Mouse (Mus musculus) forebrain, embryonic 16.5 days (tissue): ENCODE measurements around the gene Pan2. TPM values are rescaled to one million over a fixed set of nuclear protein-coding genes. Genes with fewer than 3 reads are reported as not detected.
A peak's percentile ranks its signal among the peaks of the same experiment; 100 is the strongest.

Source experiments
- ATAC-seq: fragments of 200-750 bp; cut with Nextera tagmentation; 2 replicates; pipeline ENCODE4 v1.8.0; 2017; ENCODE audit warnings: mild to moderate bottlenecking, moderate library complexity
- H3K27ac ChIP-seq: fragments of 300-500 bp; sonication (generic); 2 replicates; pipeline ENCODE4 v1.5.1; 2014; ENCODE audit warnings: low read length, control low read depth
- H3K27me3 ChIP-seq: fragments of 300-500 bp; sonication (generic); replicated peaks from 2 replicates; pipeline ENCODE4 v1.6.1; 2014; ENCODE audit warnings: low read length; ENCODE audit not compliant: control insufficient read depth, insufficient read depth
- H3K36me3 ChIP-seq: fragments of 300-500 bp; sonication (generic); 2 replicates; pipeline ENCODE4 v1.6.1; 2014; ENCODE audit not compliant: control insufficient read depth, insufficient read depth
- H3K4me1 ChIP-seq: fragments of 300-500 bp; sonication (generic); replicated peaks from 2 replicates; pipeline ENCODE4 v1.6.1; 2014; ENCODE audit warnings: low read length; ENCODE audit not compliant: control insufficient read depth, insufficient read depth
- H3K4me2 ChIP-seq: fragments of 300-500 bp; sonication (generic); 2 replicates; pipeline ENCODE4 v1.6.1; 2014; ENCODE audit warnings: mild to moderate bottlenecking, low read length, control low read depth
- H3K4me3 ChIP-seq: fragments of 300-500 bp; sonication (generic); replicated peaks from 2 replicates; pipeline ENCODE4 v1.5.1; 2014; ENCODE audit warnings: mild to moderate bottlenecking, low read length, control low read depth
- H3K9ac ChIP-seq: fragments of 300-500 bp; sonication (generic); replicated peaks from 2 replicates; pipeline ENCODE4 v1.6.1; 2014; ENCODE audit warnings: low read depth, low read length, control low read depth
- H3K9me3 ChIP-seq: fragments of 300-500 bp; sonication (generic); 2 replicates; pipeline ENCODE4 v1.6.1; 2016; ENCODE audit warnings: low read length; ENCODE audit not compliant: control insufficient read depth
- WGBS: fragments of 180-500 bp; shearing (Covaris S2); extraction: QIAGEN DNeasy Blood & Tissue Kit; methylation state at CpG from one replicate; pipeline ENCODE4 v1.1.7; 2014; 5-methylcytosine and 5-hydroxymethylcytosine counted together
- polyA plus RNA-seq: library from polyadenylated mRNA; unstranded; fragments of >200 nt; fragmentation: Nextera tagmentation; extraction: Ambion mirVana; gene quantifications from 2 replicates; pipeline ENCODE4 v1.2.1, GENCODE M21; 2015

Pan2 gene
- polyA plus RNA-seq, 1 experiment from 2014 or later = 28.5 TPM

DNA sequence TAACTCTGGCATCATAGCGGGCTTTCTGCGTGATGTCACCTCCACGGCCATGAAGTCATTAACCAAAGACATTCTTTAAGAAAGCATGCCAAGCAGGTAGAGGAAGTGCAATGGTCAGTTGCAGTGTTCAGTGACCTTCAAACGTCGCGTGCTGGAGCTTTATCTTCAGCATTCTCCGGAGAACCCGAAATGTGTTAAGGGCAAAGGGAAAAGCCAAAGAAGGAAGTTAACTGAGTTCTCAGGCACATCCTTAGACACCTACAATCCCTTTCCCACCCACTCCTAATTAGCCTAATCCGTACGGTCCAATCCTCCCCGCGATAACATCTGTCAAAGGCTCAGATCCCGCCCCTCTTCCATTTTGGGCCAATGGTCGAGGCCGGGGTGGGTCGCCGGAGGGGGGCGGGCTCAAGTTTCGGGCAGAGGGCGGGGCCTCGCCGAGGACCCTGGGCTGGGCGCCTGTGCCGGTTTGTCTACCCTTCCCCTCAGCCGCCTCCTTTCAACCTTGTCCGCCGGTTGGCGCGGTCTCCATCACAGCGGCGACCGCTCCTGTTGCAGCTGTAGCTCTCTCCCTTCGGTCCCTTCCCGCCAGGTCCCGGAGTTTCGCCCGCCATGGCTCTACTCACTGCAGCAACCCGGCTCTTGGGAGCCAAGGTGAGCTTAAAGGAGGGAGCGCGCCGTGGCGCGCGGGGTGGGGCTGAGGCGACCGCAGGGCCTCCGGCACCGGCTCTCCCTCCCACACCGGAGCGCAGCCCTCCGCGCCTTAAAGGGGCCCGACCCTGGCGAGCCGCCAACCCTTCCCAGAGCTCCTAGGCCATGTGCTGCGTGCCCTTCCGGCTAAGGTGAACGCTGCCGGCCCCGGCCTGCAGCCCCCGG is 34.4 kb downstream of the Pan2 start, which contains the start of gene Cs:
Cs (plus strand) TSS at position 429 of the 876 bp plus-strand sequence.
- no peaks in the 10 kb centered on the region for H3K9me3 ChIP-seq
- peaks cover 23% of the 10 kb centered on the region for H3K4me1 ChIP-seq
- H3K36me3 ChIP-seq = no peaks in the 10 kb centered on the region; the same call in 1 of the 2 replicates
- H3K9ac ChIP-seq = peak within 1 kb of the TSS; percentile 94
- H3K4me2 ChIP-seq = peak within 1 kb of the TSS; percentile 96
- under 1% methylated on average over 60 of the region's 61 CpGs for WGBS
- H3K27ac ChIP-seq = peak within 1 kb of the TSS; percentile 92
- H3K4me3 ChIP-seq = peak within 1 kb of the TSS; percentile 94
- no peaks in the 10 kb centered on the region for H3K27me3 ChIP-seq
- peak; percentile 99 for ATAC-seq

DNA sequence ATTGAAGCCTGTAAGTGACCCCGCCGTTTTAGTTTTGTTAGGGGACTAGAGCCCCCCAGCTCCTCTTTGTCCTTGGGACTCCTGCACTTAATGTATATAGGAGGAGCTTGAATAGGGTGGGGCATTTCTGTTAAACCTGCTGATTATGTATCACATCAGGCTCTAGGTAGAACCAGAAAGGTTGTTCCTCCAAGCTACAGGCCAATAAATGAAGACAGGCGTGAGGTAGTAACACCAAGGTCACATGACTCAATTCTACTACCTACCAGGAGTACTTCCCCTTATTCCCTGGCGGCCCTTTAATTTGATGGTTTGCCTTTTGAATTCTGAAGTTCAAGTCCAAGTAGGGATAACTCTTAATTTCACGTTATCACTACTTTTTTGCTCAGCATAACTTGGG is 35.3 kb downstream of the Pan2 start:
- H3K4me3 ChIP-seq = peak overlapping the region; percentile 94
- 23% methylated on average over 5 of the region's 5 CpGs for WGBS

DNA sequence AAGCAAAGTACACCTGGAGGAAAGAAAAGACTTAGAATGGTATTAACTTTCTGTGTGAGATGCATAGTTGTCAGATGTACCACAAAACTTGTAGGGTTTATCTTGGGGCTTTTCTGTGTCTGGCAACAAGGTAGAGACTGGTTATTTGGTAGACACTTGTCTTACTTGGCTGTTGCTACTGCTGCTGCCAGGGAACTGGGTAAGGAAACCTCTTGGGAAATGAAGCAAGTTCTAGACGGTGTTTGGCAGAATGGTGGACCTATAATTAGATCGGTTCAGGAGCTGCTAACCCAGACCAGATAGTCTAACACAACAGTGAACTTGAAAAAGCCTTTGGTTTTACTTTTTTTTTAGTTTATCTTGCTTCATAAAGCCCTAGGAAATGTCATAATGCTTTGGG is 35.8 kb downstream of the Pan2 start:
- H3K9me3 ChIP-seq = no peaks in the 10 kb centered on the region
- H3K27me3 ChIP-seq = no peaks in the 10 kb centered on the region
- H3K4me2 ChIP-seq = peak overlapping the region; percentile 93
- no peaks in the 10 kb centered on the region; the same call in 1 of the 2 replicates for H3K36me3 ChIP-seq
- no peak overlapping the region for H3K9ac ChIP-seq
- no peak overlapping the region for H3K27ac ChIP-seq
- ATAC-seq = no peak
- 70% methylated on average over 2 of the region's 2 CpGs for WGBS
- H3K4me3 ChIP-seq = peak overlapping the region; percentile 94
- peaks cover 23% of the 10 kb centered on the region for H3K4me1 ChIP-seq

More for the DNA sequence above, 35.3 kb downstream of the Pan2 start:
- Histone ChIP-seq H3K9ac (peak overlapping the region; percentile 94), H3K9me3 (no peaks in the 10 kb centered on the region), H3K27me3 (no peaks in the 10 kb centered on the region), H3K4me2 (peak overlapping the region; percentile 93), H3K36me3 (no peaks in the 10 kb centered on the region; the same call in 1 of the 2 replicates), H3K27ac (peak overlapping the region; percentile 92; the same call in 1 of the 2 replicates), H3K4me1 (peaks cover 23% of the 10 kb centered on the region)
- ATAC-seq = no peak

DNA sequence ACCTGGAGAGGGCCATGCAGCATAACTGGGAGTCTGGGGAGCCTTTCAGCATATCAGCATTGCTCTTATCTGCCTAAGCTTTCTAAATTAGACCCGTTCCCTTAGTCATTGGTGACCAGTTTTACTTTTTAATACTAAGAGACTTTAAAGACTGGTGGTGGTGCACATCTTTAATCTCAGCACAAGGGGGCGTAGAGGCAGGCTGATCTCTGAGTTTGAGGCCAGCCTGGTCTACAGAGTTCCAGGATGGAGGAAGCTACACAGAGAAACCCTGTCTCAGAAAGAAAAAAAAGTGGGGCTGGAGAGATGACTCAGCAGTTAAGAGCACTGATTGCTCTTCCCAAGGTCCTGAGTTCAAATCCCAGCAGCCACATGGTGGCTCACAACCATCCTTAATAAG is 37.1 kb downstream of the Pan2 start:
- no peak overlapping the region for H3K4me3 ChIP-seq
- H3K36me3 ChIP-seq = no peaks in the 10 kb centered on the region; the same call in 1 of the 2 replicates
- no peak overlapping the region for H3K9ac ChIP-seq
- no peaks in the 10 kb centered on the region for H3K9me3 ChIP-seq
- ATAC-seq = no peak
- no peaks in the 10 kb centered on the region for H3K27me3 ChIP-seq
- whole genome bisulfite sequencing = 81% methylated on average over 2 of the region's 2 CpGs
- H3K4me2 ChIP-seq = no peak overlapping the region
- peaks cover 30% of the 10 kb centered on the region for H3K4me1 ChIP-seq
- no peak overlapping the region for H3K27ac ChIP-seq

DNA sequence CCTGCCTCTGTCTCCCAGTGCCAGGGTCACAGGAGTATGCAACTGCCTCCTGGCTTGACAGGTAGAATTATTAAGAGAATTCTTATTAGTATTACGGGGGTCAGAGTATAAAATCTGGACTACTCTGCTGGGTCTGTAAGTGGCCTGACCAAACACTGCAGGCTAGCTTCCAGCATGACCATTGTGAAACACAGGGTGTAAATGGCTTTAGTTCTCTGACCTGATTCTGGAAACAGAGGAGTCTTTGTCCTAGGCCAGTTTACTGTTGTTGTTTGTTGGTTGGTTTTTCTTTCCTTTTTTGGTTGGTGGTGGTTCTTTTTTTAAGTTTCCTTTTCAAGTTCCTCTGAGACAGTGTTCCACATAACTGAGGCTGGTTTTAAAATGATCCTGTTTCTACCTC is 40.3 kb downstream of the Pan2 start:
- Histone ChIP-seq H3K36me3 (no peaks in the 10 kb centered on the region; the same call in 1 of the 2 replicates), H3K27me3 (no peaks in the 10 kb centered on the region), H3K9me3 (no peaks in the 10 kb centered on the region), H3K4me3 (no peak overlapping the region), H3K4me1 (peaks cover 22% of the 10 kb centered on the region), H3K9ac (no peak overlapping the region), H3K27ac (no peak overlapping the region), H3K4me2 (no peak overlapping the region)
- no peak for ATAC-seq
- 82% methylated on average over 1 of the region's 1 CpGs for WGBS

DNA sequence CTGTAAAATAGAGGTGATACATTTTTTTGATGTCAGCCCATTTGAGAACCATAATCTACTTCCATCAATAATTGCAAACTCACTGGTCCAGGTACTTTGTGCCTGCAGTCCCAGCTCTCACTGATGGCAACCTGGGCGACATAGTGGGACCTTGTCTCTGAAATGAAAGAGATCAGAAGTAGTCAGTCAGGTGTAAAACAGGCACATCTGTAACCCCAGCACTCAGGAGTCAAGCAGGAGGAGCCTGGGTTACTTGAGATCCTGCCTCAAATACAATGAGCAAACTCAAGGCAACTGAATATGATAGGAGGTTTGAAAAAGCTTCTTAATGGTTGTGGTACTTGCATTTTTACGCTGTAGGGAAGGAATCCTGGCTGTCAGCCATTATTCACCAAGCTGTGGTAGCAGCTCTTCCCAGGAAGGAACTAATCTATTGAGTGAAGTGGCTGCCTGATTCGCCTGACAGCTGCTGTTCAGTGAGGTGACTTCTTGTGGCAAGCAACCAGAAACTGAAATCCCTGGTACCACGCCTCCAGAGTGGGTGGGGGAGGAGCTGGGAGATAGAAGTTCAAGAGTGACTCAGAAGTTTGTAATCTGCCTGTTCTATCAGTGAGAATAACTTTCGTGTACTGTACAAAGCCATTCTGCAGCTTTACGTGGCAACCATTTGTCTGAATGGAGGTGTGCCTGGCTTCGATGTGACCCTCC is 41.6 kb downstream of the Pan2 start:
- 43% methylated on average over 7 of the region's 7 CpGs for WGBS
- peak; percentile 52; the same call in 1 of the 2 replicates for ATAC-seq
- H3K27me3 ChIP-seq = no peaks in the 10 kb centered on the region
- no peaks in the 10 kb centered on the region; the same call in 1 of the 2 replicates for H3K36me3 ChIP-seq
- no peak overlapping the region for H3K4me2 ChIP-seq
- peak overlapping the region; percentile 59 for H3K27ac ChIP-seq
- no peak overlapping the region for H3K4me3 ChIP-seq
- no peaks in the 10 kb centered on the region for H3K9me3 ChIP-seq
- H3K4me1 ChIP-seq = peaks cover 9% of the 10 kb centered on the region
- no peak overlapping the region for H3K9ac ChIP-seq

DNA sequence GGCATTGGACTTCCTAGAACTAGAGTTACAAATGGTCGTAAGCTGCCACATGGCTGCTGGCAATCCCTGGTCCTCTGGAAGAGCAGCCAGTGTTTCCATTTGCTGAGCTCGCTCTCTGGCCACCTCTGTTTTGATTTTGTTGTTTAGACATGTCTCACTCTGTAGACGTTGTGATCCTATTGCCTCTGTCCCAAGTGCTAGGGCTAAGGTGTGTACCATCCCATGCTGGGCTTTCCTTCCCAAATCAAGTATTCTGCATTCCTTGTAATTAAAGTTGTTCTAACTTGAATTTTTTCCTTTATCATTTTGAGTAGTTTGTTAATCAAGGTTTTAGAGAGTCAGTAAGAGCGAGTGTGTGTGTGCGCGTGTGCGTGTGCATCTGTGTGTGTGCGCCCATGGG is 44.4 kb downstream of the Pan2 start:
- no peak for ATAC-seq
- Histone ChIP-seq H3K4me3 (no peak overlapping the region), H3K4me1 (peaks cover 8% of the 10 kb centered on the region), H3K9me3 (no peaks in the 10 kb centered on the region), H3K4me2 (no peak overlapping the region), H3K9ac (no peak overlapping the region), H3K36me3 (peaks cover 21% of the 10 kb centered on the region), H3K27ac (no peak overlapping the region), H3K27me3 (no peaks in the 10 kb centered on the region)
- WGBS = 91% methylated on average over 8 of the region's 8 CpGs

DNA sequence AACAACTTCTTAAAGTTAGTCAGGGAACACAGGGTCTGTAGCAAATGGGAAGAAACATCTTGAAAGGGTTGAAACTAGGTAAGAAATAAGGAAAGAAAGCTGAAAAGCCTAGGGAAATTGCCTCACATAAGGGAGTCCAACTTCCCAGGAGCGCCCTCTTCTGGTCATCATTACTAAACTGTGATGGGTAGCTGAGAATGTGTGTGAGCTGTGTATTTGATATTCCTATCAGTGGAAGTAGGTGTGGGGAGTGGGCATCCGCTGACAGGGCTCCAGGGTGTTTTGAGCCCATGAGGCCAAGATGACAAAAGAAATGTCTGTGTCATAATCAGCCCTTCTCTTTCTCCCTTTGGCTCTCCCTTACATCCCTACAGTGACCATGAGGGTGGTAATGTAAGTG is 55.7 kb downstream of the Pan2 start:
- Histone ChIP-seq H3K4me3 (no peak overlapping the region), H3K9ac (no peak overlapping the region), H3K36me3 (peaks cover 39% of the 10 kb centered on the region), H3K27me3 (no peaks in the 10 kb centered on the region), H3K4me1 (no peaks in the 10 kb centered on the region), H3K9me3 (no peaks in the 10 kb centered on the region), H3K27ac (no peak overlapping the region), H3K4me2 (no peak overlapping the region)
- WGBS = 51% methylated on average over 2 of the region's 2 CpGs
- ATAC-seq = no peak

DNA sequence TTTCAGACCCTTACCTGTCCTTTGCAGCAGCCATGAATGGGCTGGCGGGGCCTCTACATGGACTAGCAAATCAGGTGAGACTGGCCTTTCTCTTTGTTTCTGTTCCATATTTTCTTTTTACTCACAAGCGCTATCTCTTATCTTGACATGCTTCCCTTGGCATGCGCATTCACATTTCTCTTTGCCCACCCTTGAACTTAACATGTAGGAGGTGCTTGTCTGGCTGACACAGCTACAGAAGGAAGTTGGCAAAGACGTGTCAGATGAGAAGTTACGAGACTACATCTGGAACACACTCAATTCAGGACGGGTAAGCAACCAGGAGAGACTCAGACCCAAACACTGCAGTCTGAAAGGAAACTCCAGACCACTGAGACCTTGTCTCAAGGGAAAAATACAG is 56.1 kb downstream of the Pan2 start:
- WGBS = 96% methylated on average over 6 of the region's 6 CpGs
- Histone ChIP-seq H3K27ac (no peak overlapping the region), H3K27me3 (no peaks in the 10 kb centered on the region), H3K4me3 (no peak overlapping the region), H3K36me3 (peaks cover 35% of the 10 kb centered on the region), H3K4me1 (no peaks in the 10 kb centered on the region), H3K9me3 (no peaks in the 10 kb centered on the region), H3K4me2 (no peak overlapping the region), H3K9ac (no peak overlapping the region)
- ATAC-seq = no peak
